Mouse (Mus musculus): ENCODE measurements around the gene Olfr1025-ps1.

Olfr1025-ps1 gene

GRCm38 (mm10) chr2:85914893-85915292 lies at the start of gene Olfr1025-ps1:
Olfr1025-ps1 (plus strand) TSS chr2:85915193.
- no peak for DNase-seq

GRCm38 (mm10) chr2:85868294-85868693 lies 46.7 kb upstream of the Olfr1025-ps1 start, which contains the start of gene Olfr1022:
Olfr1022 (plus strand) TSS chr2:85868594.
- no peak for DNase-seq

GRCm38 (mm10) chr2:85885340-85885739 lies 29.7 kb upstream of the Olfr1025-ps1 start, which contains the start of gene Olfr1023:
Olfr1023 (plus strand) TSS chr2:85885640.
- DNase-seq: no peak

GRCm38 (mm10) chr2:85904952-85905351 lies 10.0 kb upstream of the Olfr1025-ps1 start, which contains the start of gene Olfr1024:
Olfr1024 (minus strand) TSS chr2:85905052.
- DNase-seq: no peak

- DNase-seq: no peak
Observed at GRCm38 (mm10) chr2:85913197-85913596, 1.8 kb upstream of the Olfr1025-ps1 start.

GRCm38 (mm10) chr2:85921258-85921657 lies 6.3 kb downstream of the Olfr1025-ps1 start, which contains the start of gene Olfr1026:
Olfr1026 (plus strand) TSS chr2:85921558.
- no peak for DNase-seq

GRCm38 (mm10) chr2:85950137-85950536 lies 35.1 kb downstream of the Olfr1025-ps1 start, which contains the start of gene Olfr1028:
Olfr1028 (plus strand) TSS chr2:85950437.
- no peak for DNase-seq

All from B cell, adult 2 months (primary cell).